Mouse (Mus musculus) heart, embryonic 12.5 days (tissue): ENCODE measurements at regions not wholly inside any gene's neighbourhood (a gene's known extent, or its start where the extent isn't known, plus 50 kb on each side); places are given as distances from the start of the nearest gene placed in this dataset.

Experiments used
- ATAC-seq: fragments of 200-750 bp; cut with Nextera tagmentation; 2 replicates; pipeline ENCODE4 v1.8.0; 2017; ENCODE audit warnings: moderate TSS enrichment, moderate library complexity; ENCODE audit not compliant: insufficient number of reproducible peaks, low FRiP score
- H3K27ac ChIP-seq: fragments of 300-500 bp; sonication (generic); 2 replicates; pipeline ENCODE4 v1.5.1; 2016; ENCODE audit warnings: mild to moderate bottlenecking, moderate library complexity; ENCODE audit not compliant: poor library complexity, severe bottlenecking
- H3K27me3 ChIP-seq: fragments of 300-500 bp; sonication (generic); replicated peaks from 2 replicates; pipeline ENCODE4 v1.6.1; 2016; ENCODE audit warnings: mild to moderate bottlenecking, moderate library complexity
- H3K36me3 ChIP-seq: fragments of 300-500 bp; sonication (generic); 2 replicates; pipeline ENCODE4 v1.6.1; 2016; ENCODE audit warnings: mild to moderate bottlenecking, moderate library complexity
- H3K4me1 ChIP-seq: fragments of 300-500 bp; sonication (generic); replicated peaks from 2 replicates; pipeline ENCODE4 v1.6.1; 2016; ENCODE audit warnings: mild to moderate bottlenecking
- H3K4me2 ChIP-seq: fragments of 300-500 bp; sonication (generic); 2 replicates; pipeline ENCODE4 v1.6.1; 2016; ENCODE audit warnings: mild to moderate bottlenecking, moderate library complexity
- H3K4me3 ChIP-seq: fragments of 300-500 bp; sonication (generic); 2 replicates; pipeline ENCODE4 v1.5.1; 2016; ENCODE audit warnings: mild to moderate bottlenecking
- H3K9ac ChIP-seq: fragments of 300-500 bp; sonication (generic); 2 replicates; pipeline ENCODE4 v1.6.1; 2016; ENCODE audit warnings: mild to moderate bottlenecking, moderate library complexity
- H3K9me3 ChIP-seq: fragments of 300-500 bp; sonication (generic); replicated peaks from 2 replicates; pipeline ENCODE4 v1.6.1; 2016; ENCODE audit warnings: mild to moderate bottlenecking, moderate library complexity
- WGBS: fragments of 180-500 bp; shearing (Covaris S2); methylation state at CpG from one replicate; pipeline ENCODE4 v1.1.7; 2016; 5-methylcytosine and 5-hydroxymethylcytosine counted together

DNA sequence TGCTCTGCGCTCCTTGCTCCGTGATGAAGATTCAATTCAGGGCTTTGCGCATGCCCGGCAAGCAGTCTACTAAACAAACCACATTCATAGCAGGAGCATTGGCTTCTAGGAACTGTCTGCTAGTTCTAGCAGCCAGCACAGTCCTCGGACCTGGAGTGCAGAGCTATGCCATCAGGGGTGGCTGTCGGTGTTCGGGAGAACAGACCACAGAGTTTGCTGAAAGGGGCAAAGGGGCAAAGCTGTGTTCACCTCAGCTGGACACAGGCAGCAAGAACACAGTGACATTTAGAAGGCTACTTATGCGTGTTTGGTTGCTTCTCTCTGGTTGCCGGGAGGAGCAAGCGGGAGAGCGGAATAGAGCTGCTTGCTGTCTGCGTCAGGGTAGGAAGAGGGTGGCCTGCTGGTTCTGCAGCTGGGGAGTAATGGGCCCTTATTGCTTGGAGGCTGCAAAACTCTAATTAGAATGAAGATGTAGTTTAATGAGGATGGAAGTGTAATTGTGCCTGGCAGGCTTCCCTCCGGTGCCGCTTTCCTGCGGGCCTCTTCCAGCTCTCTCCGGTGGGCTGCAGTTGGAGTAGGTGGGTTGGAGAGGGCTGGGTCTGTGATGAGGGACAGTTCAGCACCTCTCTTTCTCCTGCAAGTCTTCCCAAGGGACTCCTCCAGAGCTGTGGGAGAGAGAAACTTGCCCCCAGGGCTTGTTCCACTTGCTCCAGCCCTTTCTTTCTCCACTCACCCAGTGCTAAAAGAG is 52.5 kb upstream of the Adgre5 start:
- Histone ChIP-seq H3K4me1 (no peaks in the 10 kb centered on the region), H3K27ac (no peak overlapping the region), H3K9me3 (0 out of 2 replicates have a peak, but pooled peaks cover 3% of the 10 kb centered on the region), H3K27me3 (0 out of 2 replicates have a peak, but pooled peaks cover 7% of the 10 kb centered on the region), H3K4me2 (no peak overlapping the region), H3K4me3 (no peak overlapping the region), H3K9ac (no peak overlapping the region), H3K36me3 (no peaks in the 10 kb centered on the region)
- no peak for ATAC-seq
- 80% methylated on average over 16 of the region's 16 CpGs for WGBS
